Mouse (Mus musculus) Patski (cell line): ENCODE data around the gene Rps27. TPM values are rescaled to one million over a fixed set of nuclear protein-coding genes. Genes with fewer than 3 reads are reported as not detected.

ENCODE experiments used
- ATAC-seq: fragments of 100-300 bp; one replicate; pipeline ENCODE4 v1.8.0; 2021
- CTCF ChIA-PET: fragments of 350-600 bp; sonication (Branson Sonifier 250); formaldehyde crosslinking; loops from one replicate; lab custom pipeline; 2022; ENCODE audit warnings: inconsistent platforms; lab: Charles Lee
- POLR2A ChIA-PET: fragments of 350-600 bp; sonication (Branson Sonifier 250); formaldehyde crosslinking; loops from one replicate; lab custom pipeline; 2022; ENCODE audit warnings: antibody characterized with exemption, inconsistent platforms; lab: Charles Lee
- DNase-seq: peaks from one replicate; pipeline ENCODE4 v3.0.0-alpha.2; 2011; ENCODE audit warnings: low read depth, low spot score
- H3K27me3 ChIP-seq: fragments of 371-371 bp; one replicate; pipeline ENCODE4 v1.5.1; 2021
- CTCF ChIP-seq: fragments of 100-300 bp; IDR thresholded peaks from one replicate; pipeline ENCODE4 v1.5.1; 2021
- in situ Hi-C: fragments of 300-500 bp; cut with MboI; formaldehyde crosslinking; loops from 3 replicates; pipeline ENCODE4 v1.11.1; 2018; ENCODE audit warnings: low pct_unique_long_range_greater_than_20kb, mixed read lengths
- polyA plus RNA-seq: library from polyadenylated mRNA; unstranded; gene quantifications from one replicate; pipeline ENCODE4 v1.2.3, GENCODE M21; 2021

Gene Rps27
- polyA plus RNA-seq, 1 experiment from 2014 or later = 2,084 TPM

DNA sequence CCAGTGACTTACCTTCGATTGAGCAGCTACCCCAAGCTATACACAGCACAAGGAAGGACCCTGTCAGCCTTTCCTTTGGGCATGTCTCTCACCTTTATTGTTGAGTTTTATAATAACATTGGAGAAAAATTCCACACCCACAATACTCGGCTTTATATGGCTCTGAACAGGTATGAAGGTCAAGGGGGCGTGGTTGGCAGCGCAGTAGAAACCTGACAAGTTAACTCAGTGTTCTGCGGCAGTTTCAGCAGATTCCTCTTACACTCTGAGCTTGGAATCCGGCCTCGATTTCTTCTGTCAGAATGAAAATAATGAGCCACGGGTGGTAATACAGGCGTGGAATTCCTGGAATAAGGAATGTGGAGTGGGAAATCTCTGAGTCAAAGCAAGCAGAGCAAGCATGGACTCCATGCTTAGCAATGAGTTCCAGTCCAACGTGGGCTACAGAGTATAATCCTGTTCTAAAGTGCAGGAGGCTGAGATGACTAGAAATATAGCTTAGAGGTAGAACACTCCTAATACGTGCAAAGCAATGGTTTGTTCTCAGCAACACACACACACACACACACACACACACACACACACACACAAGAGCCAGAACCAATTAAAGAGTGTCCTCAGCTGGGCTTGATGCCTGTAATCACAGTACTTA, 22.5 kb downstream of the Rps27 start:
- TF ChIP-seq CTCF = no peak
- ChIA-PET POLR2A (no interaction called here), CTCF (interaction anchor here (0.8 to 3.2 kb wide), 4 partner anchors 9 to 56 kb away, joined by 3 to 20 read pairs (median 4); no protein-coding TSS in a partner anchor)
- ATAC-seq = no peak
- DNase-seq = no peak
- H3K27me3 ChIP-seq = no peaks in the 10 kb centered on the region
- in situ Hi-C loops = no loop called here

GRCm38 (mm10) chr3:90183581-90183980, 29.9 kb downstream of the Rps27 start:
- DNase-seq (no peak), ATAC-seq (no peak)
- ChIA-PET CTCF (no interaction called here), POLR2A (interaction anchor here (0.6 kb wide), 2 partner anchors 20 to 250 kb away, joined by 4 read pairs; no protein-coding TSS in a partner anchor)
- H3K27me3 ChIP-seq = no peaks in the 10 kb centered on the region
- in situ Hi-C loops = no loop called here
- TF ChIP-seq CTCF = no peak

GRCm38 (mm10) chr3:90179566-90179965, 33.9 kb downstream of the Rps27 start:
- ChIA-PET CTCF (interaction anchor here (1.0 to 4.0 kb wide), 3 partner anchors 10 to 25 kb away, joined by 3 to 20 read pairs (median 7); no protein-coding TSS in a partner anchor), POLR2A (no interaction called here)
- no peaks in the 10 kb centered on the region for H3K27me3 ChIP-seq
- in situ Hi-C loops = no loop called here
- TF ChIP-seq CTCF = no peak
- DNase-seq = no peak
- ATAC-seq = no peak

Other genes with a start within 250 kb of the Rps27 start
- 205 TPM for gene Hax1, start 214.9 kb downstream of the Rps27 start, polyA plus RNA-seq
- 182 TPM for gene 4933434E20Rik, start 162.0 kb downstream of the Rps27 start, polyA plus RNA-seq
- 232 TPM for gene Ubap2l, start 161.0 kb downstream of the Rps27 start, polyA plus RNA-seq
- gene Tpm3, start 141.0 kb downstream of the Rps27 start, polyA plus RNA-seq = 501 TPM
- 0.46 TPM for gene Nup210l, start 109.5 kb downstream of the Rps27 start, polyA plus RNA-seq
- gene Rab13, start within 50 bp of the Rps27 start, polyA plus RNA-seq = 66.8 TPM
- gene Jtb, start 17.9 kb upstream of the Rps27 start, polyA plus RNA-seq = 108 TPM
- 1.1 TPM for gene Creb3l4, start 29.9 kb upstream of the Rps27 start, polyA plus RNA-seq
- 243 TPM for gene Slc39a1, start 34.5 kb upstream of the Rps27 start, polyA plus RNA-seq
- gene Crtc2, start 40.5 kb upstream of the Rps27 start, polyA plus RNA-seq = 77.0 TPM
- gene Dennd4b, start 51.5 kb upstream of the Rps27 start, polyA plus RNA-seq = 14.1 TPM
- 40.8 TPM for gene Gatad2b, start 79.5 kb upstream of the Rps27 start, polyA plus RNA-seq
- 2.9 TPM for gene Slc27a3, start 176.3 kb upstream of the Rps27 start, polyA plus RNA-seq
- 77.8 TPM for gene Ints3, start 220.0 kb upstream of the Rps27 start, polyA plus RNA-seq